Mouse (Mus musculus): ENCODE data around the gene Rbfox1.

The Rbfox1 gene

DNA sequence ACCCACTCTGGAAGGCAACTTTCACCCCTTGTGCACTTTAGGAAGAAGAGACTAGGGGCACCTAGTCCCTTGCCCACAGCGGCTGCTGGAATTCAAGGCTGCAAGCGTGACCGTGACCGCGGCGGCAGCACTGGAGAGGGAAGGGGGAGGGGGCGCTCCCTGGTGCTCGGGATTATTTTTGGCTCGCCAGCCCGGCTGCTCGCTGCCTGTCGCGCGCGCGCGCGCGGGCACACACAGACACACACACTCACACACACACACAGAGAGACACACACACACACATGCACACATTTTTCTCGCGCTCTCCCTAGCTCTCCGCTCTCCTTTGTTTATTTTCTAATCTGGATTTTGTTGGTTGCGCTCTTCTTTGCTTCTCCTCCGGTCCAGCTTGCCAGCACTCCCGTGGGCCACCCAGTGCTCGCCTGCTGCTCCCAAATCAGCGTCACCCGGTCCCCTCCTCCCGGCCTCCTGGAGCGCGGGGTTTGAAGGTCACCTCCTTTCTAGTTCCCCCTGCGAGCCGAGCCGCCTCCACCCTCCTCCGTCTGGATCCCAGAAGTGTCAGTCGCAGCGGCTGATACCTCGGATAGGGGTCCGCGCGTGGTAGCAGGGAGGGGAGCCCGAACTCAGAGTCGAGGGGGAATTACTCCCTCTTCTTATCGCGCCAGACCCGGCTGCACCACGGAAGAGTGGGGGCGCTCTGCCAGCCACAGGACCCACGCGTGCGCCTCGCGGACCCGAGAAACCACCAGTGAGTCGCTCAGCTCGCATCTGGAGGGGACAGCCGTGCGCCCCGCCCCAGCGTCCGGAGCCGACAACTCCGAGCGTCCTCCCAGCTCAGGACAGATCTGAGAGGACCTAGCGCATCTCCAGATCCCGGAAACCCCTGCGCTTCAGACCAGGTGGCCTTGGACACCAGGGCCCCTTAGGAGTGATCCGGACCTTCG, at the start of gene Rbfox1:
Rbfox1 (plus strand) TSS at position 610 of the 944 bp plus-strand sequence.
- DNase-seq (ENCODE audit: extremely low spot score, low read depth, low spot score), result no peak

- no peak for DNase-seq (ENCODE audit: extremely low spot score, low read depth, low spot score)
These were observed 48.4 kb upstream of the Rbfox1 start for GRCm38 (mm10) chr16:5836744-5837143.

GRCm38 (mm10) chr16:5841167-5841566, 44.0 kb upstream of the Rbfox1 start:
- no peak for DNase-seq (ENCODE audit: extremely low spot score, low read depth, low spot score)

DNA sequence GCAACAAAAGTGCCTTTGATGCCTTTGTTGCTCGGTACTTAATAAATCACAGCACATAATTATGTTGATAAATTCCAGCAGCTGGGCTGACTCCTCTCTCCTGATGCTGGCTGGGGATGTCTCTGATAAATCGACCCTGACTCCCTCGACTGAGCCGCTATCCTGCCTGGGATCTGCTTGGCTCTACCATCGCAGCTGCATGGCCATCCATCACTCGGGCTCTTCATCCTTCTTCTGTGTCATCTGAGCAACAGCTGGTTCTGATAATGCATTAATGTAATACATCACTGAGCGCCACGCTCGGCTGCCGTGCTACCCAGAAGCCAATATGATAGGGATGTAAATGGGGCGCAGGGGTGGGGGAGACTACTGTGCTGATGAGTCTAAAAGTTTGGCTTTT, 39.5 kb upstream of the Rbfox1 start:
- DNase-seq (ENCODE audit: extremely low spot score, low read depth, low spot score), result no peak

GRCm38 (mm10) chr16:5853055-5853454, 32.1 kb upstream of the Rbfox1 start:
- no peak for DNase-seq (ENCODE audit: extremely low spot score, low read depth, low spot score)

DNA sequence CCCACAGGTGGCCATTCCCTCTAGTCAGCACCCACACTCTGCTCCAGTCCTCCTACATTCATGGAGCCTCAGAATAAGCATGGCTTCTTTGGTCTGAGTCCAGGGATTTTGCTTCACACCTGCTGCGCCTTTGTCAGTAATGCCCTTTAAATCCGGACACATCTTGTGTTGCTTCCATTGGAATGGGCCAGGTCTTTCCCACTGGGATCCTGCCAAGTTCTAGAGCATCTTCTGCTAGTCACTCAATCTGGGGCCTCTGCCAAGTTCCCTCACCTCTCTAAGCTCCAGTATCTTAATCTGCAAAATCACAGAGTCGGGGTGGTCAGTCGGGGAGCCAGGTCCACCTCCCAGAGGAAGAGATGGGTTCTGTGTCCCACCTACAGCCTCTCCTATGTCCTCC, 20.8 kb upstream of the Rbfox1 start:
- DNase-seq (ENCODE audit: extremely low spot score, low read depth, low spot score), result no peak

DNA sequence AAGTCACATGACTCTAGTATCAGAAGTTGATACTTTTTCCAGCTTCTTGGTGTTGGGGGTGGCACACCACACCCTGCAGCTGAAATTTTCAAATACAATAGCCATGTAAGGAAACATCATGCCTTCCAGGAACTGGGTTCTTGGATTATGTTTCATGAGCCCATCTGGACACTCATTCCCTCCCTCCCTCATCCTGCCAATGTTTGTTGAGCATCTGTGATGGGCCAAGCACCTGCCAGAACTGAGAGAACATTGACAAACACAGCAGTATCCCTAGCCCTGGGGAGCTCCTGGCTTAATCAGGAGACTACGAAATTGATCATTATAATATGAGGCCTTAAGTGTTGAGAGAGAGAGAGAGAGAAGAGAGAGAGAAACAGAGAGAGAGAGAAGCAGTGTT, 18.2 kb upstream of the Rbfox1 start:
- no peak for DNase-seq (ENCODE audit: extremely low spot score, low read depth, low spot score)

- no peak for DNase-seq (ENCODE audit: extremely low spot score, low read depth, low spot score)
These were observed 14.8 kb upstream of the Rbfox1 start for GRCm38 (mm10) chr16:5870391-5870790.

DNA sequence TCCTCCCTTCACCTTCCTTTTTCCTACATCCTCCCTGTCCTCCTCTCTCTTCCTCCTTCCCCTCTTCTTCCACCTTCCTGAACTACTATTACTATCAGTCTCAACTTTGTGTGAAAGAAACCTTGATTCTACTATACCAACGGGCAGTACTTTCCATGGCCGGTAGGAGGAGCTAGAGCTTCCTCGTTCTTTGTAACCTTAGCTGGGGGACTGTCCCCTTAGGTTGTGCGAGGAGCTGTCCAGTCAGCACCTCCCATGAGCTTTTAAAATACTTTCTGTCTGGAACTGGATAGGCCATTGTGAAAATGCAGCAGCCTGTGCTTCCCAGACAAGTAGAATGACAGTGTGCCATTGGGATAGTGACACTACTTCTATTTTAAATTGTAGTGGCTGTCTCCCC, 3.3 kb upstream of the Rbfox1 start:
- DNase-seq (ENCODE audit: extremely low spot score, low read depth, low spot score), result peak; percentile 75

DNA sequence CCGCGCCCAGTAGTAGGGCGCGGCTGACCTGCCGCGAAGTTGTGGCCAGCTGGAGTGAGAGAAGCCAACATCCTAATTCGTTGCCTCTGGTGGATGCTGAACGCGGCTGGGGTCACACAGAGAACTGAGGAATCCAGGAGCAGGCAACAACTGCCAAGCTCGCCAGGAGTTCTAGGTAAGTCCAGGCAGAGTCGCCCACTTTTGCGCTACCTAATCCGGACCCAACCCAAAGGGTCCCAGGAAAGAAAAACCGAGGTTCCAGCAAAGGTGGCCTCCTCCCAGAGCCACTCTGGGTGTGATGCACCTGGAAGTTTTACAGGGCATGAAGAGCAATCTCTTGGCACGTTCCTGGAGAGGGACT, 515 bp downstream of the Rbfox1 start:
- DNase-seq (ENCODE audit: extremely low spot score, low read depth, low spot score), result no peak

DNA sequence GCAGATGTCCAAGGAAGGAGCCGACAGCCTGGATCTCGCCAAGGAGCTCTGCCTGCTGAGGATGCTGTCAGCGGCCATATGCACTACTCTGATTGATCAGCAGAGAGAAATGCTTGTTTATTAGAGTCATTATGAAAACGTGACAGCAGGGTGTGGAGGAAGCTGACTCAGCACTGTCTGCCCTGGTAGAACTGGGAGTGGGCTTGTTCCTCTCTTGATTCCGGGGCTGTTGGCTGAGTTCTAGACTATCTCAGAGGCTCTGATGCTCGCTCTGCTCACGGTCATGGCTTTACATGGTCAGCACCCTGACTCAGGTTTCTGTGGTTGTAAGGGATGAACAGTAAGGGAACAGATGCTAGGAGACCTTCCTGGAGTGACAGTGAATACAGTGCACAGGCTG, 10.4 kb downstream of the Rbfox1 start:
- DNase-seq (ENCODE audit: extremely low spot score, low read depth, low spot score), result no peak

DNA sequence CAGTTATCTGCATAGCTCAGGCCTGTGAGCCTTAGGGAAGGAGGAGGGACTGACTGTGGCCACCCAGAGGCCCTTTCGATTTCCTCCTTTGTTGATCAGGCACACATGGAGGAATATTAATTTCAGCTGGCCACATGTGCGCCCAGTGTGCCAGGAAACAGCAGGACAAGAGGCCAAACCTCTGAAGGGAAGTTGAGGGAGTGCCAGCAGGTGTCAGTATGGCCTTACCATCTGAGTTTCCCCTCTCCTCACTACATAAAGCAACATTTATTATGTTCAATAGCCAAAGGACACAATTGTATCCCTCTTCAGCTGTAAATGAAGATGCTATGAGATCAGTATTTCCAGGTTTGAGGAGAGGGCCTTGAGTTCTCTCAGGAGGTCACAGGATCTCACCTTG, 13.2 kb downstream of the Rbfox1 start:
- DNase-seq (ENCODE audit: extremely low spot score, low read depth, low spot score), result no peak

DNA sequence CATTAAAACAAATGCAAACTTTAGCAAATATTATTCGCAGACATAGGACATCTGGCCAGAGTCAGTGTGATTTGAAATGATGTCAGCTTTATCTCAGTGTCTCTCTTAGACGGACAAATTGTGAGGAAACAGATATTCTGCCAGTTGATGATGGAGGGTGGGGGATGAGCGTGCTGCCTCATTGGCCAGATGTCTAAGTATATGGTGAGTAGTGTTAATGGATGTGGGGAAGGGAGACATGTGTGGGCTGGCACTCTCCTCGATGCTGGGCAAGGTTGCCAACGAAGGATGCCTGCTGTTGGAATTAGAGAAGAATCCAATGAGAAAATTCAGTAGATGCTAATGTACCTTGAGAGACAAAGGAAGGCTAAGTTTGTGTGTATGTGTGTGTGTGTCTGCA, 25.6 kb downstream of the Rbfox1 start:
- DNase-seq (ENCODE audit: extremely low spot score, low read depth, low spot score), result no peak

DNA sequence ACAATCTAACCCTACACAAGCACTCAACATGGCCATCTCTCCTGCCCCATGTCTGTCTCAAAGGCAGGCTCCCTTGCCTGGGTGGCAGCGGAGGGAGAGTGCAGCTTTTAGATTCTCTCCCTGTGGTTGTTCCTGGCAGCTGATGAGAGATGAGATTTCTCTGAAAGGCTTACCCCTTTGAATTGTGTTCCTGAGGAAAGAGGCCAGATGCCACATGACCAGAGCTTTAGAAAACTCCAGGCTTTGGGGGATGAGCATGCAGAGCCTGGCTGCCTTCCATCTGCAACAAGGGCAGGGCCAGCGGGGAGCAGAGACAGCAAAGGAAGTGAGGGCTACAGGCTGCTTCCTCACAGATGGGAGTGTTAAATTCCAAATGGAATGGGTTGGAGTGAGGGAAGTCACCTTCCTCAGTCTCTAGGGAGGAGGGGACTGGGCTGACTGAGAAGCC, 26.7 kb downstream of the Rbfox1 start:
- DNase-seq (ENCODE audit: extremely low spot score, low read depth, low spot score), result no peak

GRCm38 (mm10) chr16:5917937-5918336, 32.8 kb downstream of the Rbfox1 start:
- no peak for DNase-seq (ENCODE audit: extremely low spot score, low read depth, low spot score)

GRCm38 (mm10) chr16:5926986-5927385, 41.8 kb downstream of the Rbfox1 start:
- DNase-seq (ENCODE audit: extremely low spot score, low read depth, low spot score), result no peak

DNA sequence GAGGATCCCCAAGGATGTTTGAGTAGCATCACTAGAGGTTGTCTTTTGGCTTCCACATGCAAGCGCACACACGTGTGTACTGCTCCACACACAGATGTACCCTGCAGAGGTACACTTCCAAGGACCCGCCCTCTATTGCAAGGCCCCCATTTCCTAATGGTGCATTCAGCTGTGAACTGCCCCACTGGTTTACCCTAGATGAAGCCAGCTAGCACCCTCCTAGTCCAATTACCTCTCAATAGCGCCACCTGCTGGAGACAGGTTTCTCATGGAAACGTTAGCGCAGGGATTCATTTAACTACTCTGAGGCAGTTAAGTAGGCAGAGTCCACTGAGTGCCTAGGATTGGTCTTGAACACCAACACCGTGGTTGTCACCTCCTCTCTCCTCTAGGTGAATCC, 46.5 kb downstream of the Rbfox1 start:
- DNase-seq (ENCODE audit: extremely low spot score, low read depth, low spot score), result peak; percentile 47

- no peak for DNase-seq (ENCODE audit: extremely low spot score, low read depth, low spot score)
These were observed 54.9 kb downstream of the Rbfox1 start for GRCm38 (mm10) chr16:5940016-5940415.

- no peak for DNase-seq (ENCODE audit: extremely low spot score, low read depth, low spot score)
These were observed 60.5 kb downstream of the Rbfox1 start for GRCm38 (mm10) chr16:5945682-5946081.

GRCm38 (mm10) chr16:5953106-5953505, 68.0 kb downstream of the Rbfox1 start:
- DNase-seq (ENCODE audit: extremely low spot score, low read depth, low spot score), result no peak

- no peak for DNase-seq (ENCODE audit: extremely low spot score, low read depth, low spot score)
These were observed 72.3 kb downstream of the Rbfox1 start for GRCm38 (mm10) chr16:5957418-5957817.

DNA sequence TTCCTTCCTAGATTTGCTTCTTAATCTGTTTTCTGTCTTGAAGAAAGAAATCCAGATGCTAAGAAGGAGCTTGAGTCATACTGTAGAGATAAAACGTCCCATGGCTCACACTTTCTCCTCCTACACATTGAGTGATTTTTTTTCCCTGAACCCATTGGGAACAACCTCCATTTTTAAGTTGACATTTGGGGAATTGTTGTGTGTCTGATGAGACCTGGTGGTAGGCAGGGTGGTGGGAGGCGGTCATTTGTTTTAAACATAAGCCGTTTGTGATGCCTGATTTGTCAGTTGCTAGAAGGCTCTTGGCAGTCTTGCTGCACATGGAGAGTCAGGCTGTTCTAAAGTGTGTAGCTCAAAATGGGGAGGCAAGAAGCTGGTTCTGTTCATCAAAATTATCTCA, 76.6 kb downstream of the Rbfox1 start:
- DNase-seq (ENCODE audit: extremely low spot score, low read depth, low spot score), result no peak

DNA sequence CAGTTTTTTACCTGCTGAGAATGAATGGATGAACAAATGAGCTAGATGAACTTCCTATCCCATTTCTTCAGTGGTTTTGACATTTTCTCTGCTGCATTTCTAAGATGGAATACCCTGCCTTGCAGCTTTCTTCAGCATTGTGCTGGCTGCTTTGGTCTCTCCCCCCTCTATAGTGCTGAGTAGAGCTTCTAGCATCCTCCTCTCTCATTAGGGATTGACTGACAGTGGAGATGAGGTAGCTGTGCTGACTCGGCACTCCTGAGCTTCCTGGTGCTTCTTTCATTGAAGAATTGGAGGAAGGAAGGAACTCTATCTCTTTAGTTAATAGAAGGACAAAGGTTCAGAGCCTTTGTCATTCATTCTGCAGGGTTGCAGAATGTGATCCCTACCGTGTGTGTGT, 89.0 kb downstream of the Rbfox1 start:
- DNase-seq (ENCODE audit: extremely low spot score, low read depth, low spot score), result no peak
